Mouse (Mus musculus) MEL (cell line): ENCODE data around the gene Il10rb. TPM values are rescaled to one million over a fixed set of nuclear protein-coding genes. Genes with fewer than 3 reads are reported as not detected.
A peak's percentile ranks its signal among the peaks of the same experiment; 100 is the strongest.

Source experiments
- DNase-seq: peaks from one replicate; pipeline ENCODE4 v3.0.0; 2011; ENCODE audit warnings: low read depth, low spot score
- H3K27ac ChIP-seq: 2 replicates; pipeline ENCODE4 v1.5.1; 2012; ENCODE audit warnings: low read depth, mild to moderate bottlenecking, control low read depth, low read length, moderate library complexity; ENCODE audit not compliant: control insufficient read depth
- H3K27me3 ChIP-seq, 2 experiments: fragments of 150-350 bp in 1 of 2; sonication (generic) in 1 of 2; 2 replicates each; pipeline ENCODE4 v1.6.1; 2012; ENCODE audit warnings: low read length in 2 of 2, mild to moderate bottlenecking in 2 of 2, improper control_type of control experiment in 1 of 2, moderate library complexity in 1 of 2; ENCODE audit not compliant: insufficient read depth in 2 of 2, control insufficient read depth in 1 of 2
- H3K36me3 ChIP-seq, 2 experiments: 2 replicates each; pipeline ENCODE4 v1.6.1; 2012 to 2014; ENCODE audit warnings: low read length in 2 of 2, improper control_type of control experiment in 1 of 2, inconsistent platforms in 1 of 2, mild to moderate bottlenecking in 1 of 2; ENCODE audit not compliant: insufficient read depth in 2 of 2, control insufficient read depth in 1 of 2
- H3K4me1 ChIP-seq, 2 experiments: fragments of 150-350 bp in 1 of 2; sonication (generic) in 1 of 2; 2 replicates each; pipeline ENCODE4 v1.6.1; 2012; ENCODE audit warnings: low read length in 2 of 2, improper control_type of control experiment in 1 of 2, mild to moderate bottlenecking in 1 of 2; ENCODE audit not compliant: insufficient read depth in 2 of 2, control insufficient read depth in 1 of 2
- H3K4me3 ChIP-seq, 2 experiments: fragments of 150-350 bp in 1 of 2; sonication (generic) in 1 of 2; 2 replicates each; pipeline ENCODE4 v1.5.1; 2012; ENCODE audit warnings: low read depth in 2 of 2, low read length in 2 of 2, mild to moderate bottlenecking in 2 of 2, moderate library complexity in 2 of 2, control low read depth in 1 of 2, improper control_type of control experiment in 1 of 2; ENCODE audit not compliant: control insufficient read depth in 1 of 2, insufficient read depth in 1 of 2
- H3K79me2 ChIP-seq: 2 replicates; pipeline ENCODE4 v1.6.1; 2012; ENCODE audit warnings: mild to moderate bottlenecking, low read length, moderate library complexity; ENCODE audit not compliant: control insufficient read depth, poor library complexity, insufficient read depth
- H3K9ac ChIP-seq: 2 replicates; pipeline ENCODE4 v1.6.1; 2012; ENCODE audit warnings: low read depth, mild to moderate bottlenecking, control low read depth, low read length, moderate library complexity; ENCODE audit not compliant: control insufficient read depth, poor library complexity, severe bottlenecking
- H3K9me3 ChIP-seq: fragments of 150-350 bp; sonication (generic); replicated peaks from 2 replicates; pipeline ENCODE4 v1.6.1; 2012; ENCODE audit warnings: mild to moderate bottlenecking, low read length, improper control_type of control experiment, moderate library complexity; ENCODE audit not compliant: insufficient read depth
- BHLHE40 ChIP-seq: IDR thresholded peaks from 2 replicates; pipeline ENCODE4 v1.6.1; 2012; ENCODE audit warnings: low read depth, mild to moderate bottlenecking, inconsistent platforms, low read length, improper control_type of control experiment, borderline replicate concordance
- CHD1 ChIP-seq: IDR thresholded peaks from 2 replicates; pipeline ENCODE4 v1.6.1; 2012; ENCODE audit warnings: low read depth, mild to moderate bottlenecking, inconsistent platforms, low read length, improper control_type of control experiment
- E2F4 ChIP-seq: IDR thresholded peaks from 2 replicates; pipeline ENCODE4 v1.6.1; 2011; ENCODE audit warnings: low read depth, low read length, improper control_type of control experiment, borderline replicate concordance
- EP300 ChIP-seq, 2 experiments: IDR thresholded peaks; 2 replicates each; pipeline ENCODE4 v1.6.1; 2011; ENCODE audit warnings: improper control_type of control experiment in 2 of 2, low read length in 2 of 2, low read depth in 1 of 2, mild to moderate bottlenecking in 1 of 2
- HCFC1 ChIP-seq: IDR thresholded peaks from 2 replicates; pipeline ENCODE4 v1.6.1; 2012; ENCODE audit warnings: low read depth, mild to moderate bottlenecking, inconsistent platforms, low read length, improper control_type of control experiment, moderate library complexity
- JUND ChIP-seq: IDR thresholded peaks from 2 replicates; pipeline ENCODE4 v1.6.1; 2011; ENCODE audit warnings: low read depth, mild to moderate bottlenecking, improper control_type of control experiment, low read length
- MAZ ChIP-seq: IDR thresholded peaks from 2 replicates; pipeline ENCODE4 v1.6.1; 2012; ENCODE audit warnings: low read depth, mild to moderate bottlenecking, inconsistent platforms, low read length, improper control_type of control experiment
- MXI1 ChIP-seq: IDR thresholded peaks from 2 replicates; pipeline ENCODE4 v1.6.1; 2011; ENCODE audit warnings: mild to moderate bottlenecking, low read depth, low read length, improper control_type of control experiment
- MYC ChIP-seq: IDR thresholded peaks from 2 replicates; pipeline ENCODE4 v1.6.1; 2011; ENCODE audit warnings: low read depth, mild to moderate bottlenecking, low read length, improper control_type of control experiment, moderate library complexity
- NELFE ChIP-seq: IDR thresholded peaks from 2 replicates; pipeline ENCODE4 v1.6.1; 2011; ENCODE audit warnings: low read depth, low read length, improper control_type of control experiment
- POLR2A ChIP-seq, 2 experiments: IDR thresholded peaks; 2 replicates each; pipeline ENCODE4 v1.6.1; 2011 to 2012; ENCODE audit warnings: low read length in 2 of 2, mild to moderate bottlenecking in 2 of 2, control low read depth in 1 of 2, improper control_type of control experiment in 1 of 2, low read depth in 1 of 2, moderate library complexity in 1 of 2; ENCODE audit not compliant: control insufficient read depth in 1 of 2, insufficient read depth in 1 of 2, poor library complexity in 1 of 2
- RAD21 ChIP-seq: IDR thresholded peaks from 2 replicates; pipeline ENCODE4 v1.6.1; 2011; ENCODE audit warnings: mild to moderate bottlenecking, low read depth, low read length, improper control_type of control experiment
- RCOR1 ChIP-seq: IDR thresholded peaks from 2 replicates; pipeline ENCODE4 v1.6.1; 2012; ENCODE audit warnings: low read depth, mild to moderate bottlenecking, inconsistent platforms, low read length, improper control_type of control experiment
- TBP ChIP-seq: IDR thresholded peaks from 2 replicates; pipeline ENCODE4 v1.8.0; 2011; ENCODE audit warnings: low read depth, low read length, improper control_type of control experiment
- TCF12 ChIP-seq: IDR thresholded peaks from 2 replicates; pipeline ENCODE4 v1.6.1; 2014; ENCODE audit warnings: low read depth, mild to moderate bottlenecking, inconsistent platforms, low read length, improper control_type of control experiment, moderate library complexity
- UBTF ChIP-seq: IDR thresholded peaks from 2 replicates; pipeline ENCODE4 v1.6.1; 2012; ENCODE audit warnings: low read depth, mild to moderate bottlenecking, inconsistent platforms, low read length, improper control_type of control experiment, moderate library complexity, borderline replicate concordance; ENCODE audit not compliant: insufficient read depth
- polyA plus RNA-seq, 2 experiments: library from polyadenylated mRNA; stranded (reverse) in 1 of 2; unstranded in 1 of 2; fragments of >175 nt in 1 of 2; fragments of >200 nt in 1 of 2; gene quantifications; 2 replicates each; pipeline versions ENCODE4 v1.2.1 to v1.2.4; 2012; ENCODE audit warnings: low replicate concordance in 2 of 2, low read depth in 1 of 2; ENCODE audit not compliant: insufficient read length in 2 of 2, insufficient read depth in 1 of 2, missing spikeins in 1 of 2
- total RNA-seq: library from RNA; depleted of rRNA; stranded (reverse); fragments of 300-350 nt; gene quantifications from 2 replicates; pipeline ENCODE4 v1.2.3, GENCODE M21; 2012

Il10rb gene
- total and polyA plus RNA-seq, 3 experiments: 4.7 to 14.6 TPM; not detected in 1

- Histone ChIP-seq H3K36me3 (peaks cover 0 to 3% of the 10 kb centered on the region in 2 experiments; a peak in 1 of 4 replicates), H3K27ac (no peak overlapping the region), H3K27me3 (no peaks in the 10 kb centered on the region), H3K4me1 (peaks cover 3 to 10% of the 10 kb centered on the region in 2 experiments; a peak in 3 of 4 replicates), H3K4me3 (no peak overlapping the region), H3K9ac (no peak overlapping the region)
- peak; percentile 49 for DNase-seq
- TF ChIP-seq TCF12: peak; percentile 55; the same call in 1 of the 2 replicates
- peak; percentile 95 for TF ChIP-seq RCOR1
- TF ChIP-seq EP300 (IDR thresholded peaks at IDR 0.05; ENCODE audit: low read depth in 1 of 2, low read length in 2 of 2): peak; percentile 17 to 24; a peak in 2 of 4 replicates
- TF ChIP-seq E2F4: no peak
- TF ChIP-seq, all 39 proteins: peak for 3
- no peaks in the 10 kb centered on the region for H3K9me3 ChIP-seq
- H3K79me2 ChIP-seq: no peaks in the 10 kb centered on the region
These were observed 49.9 kb downstream of the Il10rb start for GRCm38 (mm10) chr16:91455868-91456267.

GRCm38 (mm10) chr16:91458301-91458746 is 52.4 kb downstream of the Il10rb start:
- H3K79me2 ChIP-seq: no peaks in the 10 kb centered on the region
- no peaks in the 10 kb centered on the region for H3K9me3 ChIP-seq
- no peak overlapping the region for H3K9ac ChIP-seq
- no peak overlapping the region for H3K4me3 ChIP-seq
- DNase-seq: no peak
- H3K4me1 ChIP-seq: no peaks in the 10 kb centered on the region
- no peaks in the 10 kb centered on the region for H3K27me3 ChIP-seq
- TF ChIP-seq MYC: no peak
- TF ChIP-seq EP300 (IDR thresholded peaks at IDR 0.05; ENCODE audit: low read depth in 1 of 2, low read length in 2 of 2): no peak
- no peak for TF ChIP-seq MAZ
- no peak for TF ChIP-seq HCFC1
- no peak for TF ChIP-seq CHD1
- TF ChIP-seq MXI1: no peak
- no peak for TF ChIP-seq UBTF
- no peak for TF ChIP-seq POLR2A (IDR thresholded peaks at IDR 0.05; ENCODE audit: control insufficient read depth in 1 of 2, insufficient read depth in 1 of 2, low read depth in 1 of 2, low read length in 2 of 2, poor library complexity in 1 of 2)
- TF ChIP-seq RAD21: no peak
- TF ChIP-seq TCF12: no peak
- no peak for TF ChIP-seq NELFE
- H3K27ac ChIP-seq: no peak overlapping the region
- no peaks in the 10 kb centered on the region for H3K36me3 ChIP-seq

DNA sequence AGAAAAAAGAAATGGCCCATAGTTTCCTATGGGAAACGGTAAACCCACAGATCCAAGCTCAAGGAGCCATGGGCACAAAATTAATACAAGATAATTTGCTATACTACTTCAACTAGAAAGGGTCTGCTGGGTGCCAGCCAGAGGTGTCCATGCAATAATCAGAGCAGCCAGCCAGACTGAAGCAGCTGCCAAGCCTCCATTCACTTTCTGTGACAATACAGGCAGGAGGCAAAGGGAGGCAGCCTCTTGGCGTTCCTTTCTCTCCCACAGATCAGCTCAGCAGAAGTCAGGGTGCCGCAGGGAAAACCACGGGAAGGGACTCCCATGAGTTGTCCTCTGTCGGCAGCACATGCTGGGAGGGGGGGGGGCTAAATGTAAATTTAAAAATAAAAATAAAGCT is 53.0 kb downstream of the Il10rb start:
- H3K27ac ChIP-seq: no peak overlapping the region
- peaks cover 0 to 2% of the 10 kb centered on the region in 2 experiments; a peak in 3 of 4 replicates for H3K4me1 ChIP-seq

More for the DNA sequence above, 53.0 kb downstream of the Il10rb start:
- no peaks in the 10 kb centered on the region for H3K79me2 ChIP-seq
- DNase-seq: no peak
- no peak for TF ChIP-seq JUND
- no peak for TF ChIP-seq TCF12
- no peak for TF ChIP-seq BHLHE40
- no peak for TF ChIP-seq MAZ
- no peak for TF ChIP-seq TBP
- no peaks in the 10 kb centered on the region for H3K9me3 ChIP-seq
- H3K4me3 ChIP-seq: no peak overlapping the region
- no peaks in the 10 kb centered on the region for H3K27me3 ChIP-seq
- H3K36me3 ChIP-seq: peaks cover 0 to 3% of the 10 kb centered on the region in 2 experiments; a peak in 2 of 4 replicates
- H3K9ac ChIP-seq: no peak overlapping the region
